Mouse (Mus musculus) liver, embryonic 12.5 days (tissue): Measurements from ENCODE around the gene Treml4. TPM values are rescaled to one million over a fixed set of nuclear protein-coding genes. Genes with fewer than 3 reads are reported as not detected.

ENCODE experiments used
- ATAC-seq: fragments of 200-750 bp; cut with Nextera tagmentation; 2 replicates; pipeline ENCODE4 v1.8.0; 2017; ENCODE audit warnings: moderate number of reproducible peaks, mild to moderate bottlenecking, moderate library complexity
- H3K27ac ChIP-seq: fragments of 300-500 bp; sonication (generic); 2 replicates; pipeline ENCODE4 v1.5.1; 2016; ENCODE audit warnings: mild to moderate bottlenecking
- H3K27me3 ChIP-seq: fragments of 300-500 bp; sonication (generic); replicated peaks from 2 replicates; pipeline ENCODE4 v1.6.1; 2016; ENCODE audit warnings: mild to moderate bottlenecking, moderate library complexity
- H3K36me3 ChIP-seq: fragments of 300-500 bp; sonication (generic); 2 replicates; pipeline ENCODE4 v1.6.1; 2016; ENCODE audit warnings: mild to moderate bottlenecking, moderate library complexity
- H3K4me1 ChIP-seq: fragments of 300-500 bp; sonication (generic); 2 replicates; pipeline ENCODE4 v1.6.1; 2016
- H3K4me2 ChIP-seq: fragments of 300-500 bp; sonication (generic); 2 replicates; pipeline ENCODE4 v1.6.1; 2016; ENCODE audit warnings: mild to moderate bottlenecking, moderate library complexity
- H3K4me3 ChIP-seq: fragments of 300-500 bp; sonication (generic); 2 replicates; pipeline ENCODE4 v1.5.1; 2016; ENCODE audit warnings: mild to moderate bottlenecking, moderate library complexity
- H3K9ac ChIP-seq: fragments of 300-500 bp; sonication (generic); 2 replicates; pipeline ENCODE4 v1.6.1; 2016; ENCODE audit warnings: mild to moderate bottlenecking, moderate library complexity
- H3K9me3 ChIP-seq: fragments of 300-500 bp; sonication (generic); replicated peaks from 2 replicates; pipeline ENCODE4 v1.6.1; 2016; ENCODE audit warnings: mild to moderate bottlenecking, moderate library complexity
- WGBS: fragments of 180-500 bp; shearing (Covaris S2); methylation state at CpG from one replicate; pipeline ENCODE4 v1.1.7; 2016; ENCODE audit not compliant: insufficient replicate concordance; 5-methylcytosine and 5-hydroxymethylcytosine counted together
- polyA plus RNA-seq: library from polyadenylated mRNA; unstranded; fragments of >200 nt; fragmentation: Nextera tagmentation; extraction: Ambion mirVana; gene quantifications from 2 replicates; pipeline ENCODE4 v1.2.1, GENCODE M21; 2016

The Treml4 gene
- polyA plus RNA-seq, 1 experiment from 2014 or later: 2.8 TPM

GRCm38 (mm10) chr17:48275736-48276135 is 11.6 kb downstream of the Treml4 start:
- Histone ChIP-seq H3K4me1 (peaks cover 79% of the 10 kb centered on the region), H3K9ac (peak overlapping the region; percentile 18; the same call in 1 of the 2 replicates), H3K4me3 (no peak overlapping the region), H3K9me3 (no peaks in the 10 kb centered on the region), H3K4me2 (peak overlapping the region; percentile 12), H3K36me3 (no peaks in the 10 kb centered on the region), H3K27me3 (no peaks in the 10 kb centered on the region), H3K27ac (peak overlapping the region; percentile 53; the same call in 1 of the 2 replicates)
- no peak for ATAC-seq
- whole genome bisulfite sequencing: 28% methylated on average over 7 of the region's 7 CpGs

- no peak overlapping the region for H3K27ac ChIP-seq
- no peak for ATAC-seq
- no peak overlapping the region for H3K4me3 ChIP-seq
- no peaks in the 10 kb centered on the region for H3K36me3 ChIP-seq
- no peaks in the 10 kb centered on the region for H3K27me3 ChIP-seq
- peaks cover 80% of the 10 kb centered on the region for H3K4me1 ChIP-seq
- no peak overlapping the region for H3K9ac ChIP-seq
- H3K4me2 ChIP-seq: no peak overlapping the region
- no peaks in the 10 kb centered on the region for H3K9me3 ChIP-seq
Measured at GRCm38 (mm10) chr17:48278381-48278780, 14.3 kb downstream of the Treml4 start.

GRCm38 (mm10) chr17:48279002-48279401 is 14.9 kb downstream of the Treml4 start:
- Histone ChIP-seq H3K36me3 (no peaks in the 10 kb centered on the region), H3K4me2 (peak overlapping the region; percentile 19; the same call in 1 of the 2 replicates), H3K4me1 (peaks cover 74% of the 10 kb centered on the region), H3K27ac (no peak overlapping the region), H3K4me3 (no peak overlapping the region), H3K9ac (peak overlapping the region; percentile 29; the same call in 1 of the 2 replicates), H3K9me3 (no peaks in the 10 kb centered on the region), H3K27me3 (no peaks in the 10 kb centered on the region)
- ATAC-seq: no peak
- WGBS: 48% methylated on average over 4 of the region's 4 CpGs

GRCm38 (mm10) chr17:48280943-48281738 is 17.0 kb downstream of the Treml4 start:
- Histone ChIP-seq H3K9ac (peak overlapping the region; percentile 78), H3K27me3 (no peaks in the 10 kb centered on the region), H3K36me3 (no peaks in the 10 kb centered on the region), H3K4me1 (peaks cover 54% of the 10 kb centered on the region), H3K9me3 (no peaks in the 10 kb centered on the region), H3K4me2 (peak overlapping the region; percentile 77), H3K4me3 (peak overlapping the region; percentile 60), H3K27ac (peak overlapping the region; percentile 75)
- peak; percentile 64 for ATAC-seq
- 27% methylated on average over 18 of the region's 18 CpGs for WGBS

GRCm38 (mm10) chr17:48281739-48282085 is 17.6 kb downstream of the Treml4 start:
- WGBS: 5% methylated on average over 3 of the region's 3 CpGs
- ATAC-seq: peak; percentile 55; the same call in 1 of the 2 replicates

GRCm38 (mm10) chr17:48286765-48287164 is 22.7 kb downstream of the Treml4 start:
- no peak for ATAC-seq
- H3K36me3 ChIP-seq: no peaks in the 10 kb centered on the region
- H3K4me1 ChIP-seq: peaks cover 20% of the 10 kb centered on the region
- H3K4me2 ChIP-seq: no peak overlapping the region
- no peak overlapping the region for H3K9ac ChIP-seq
- H3K27ac ChIP-seq: no peak overlapping the region
- no peak overlapping the region for H3K4me3 ChIP-seq
- WGBS: 38% methylated on average over 1 of the region's 1 CpGs
- H3K9me3 ChIP-seq: no peaks in the 10 kb centered on the region
- H3K27me3 ChIP-seq: no peaks in the 10 kb centered on the region

More at GRCm38 (mm10) chr17:48281739-48282085, 17.6 kb downstream of the Treml4 start:
- Histone ChIP-seq H3K27ac (peak overlapping the region; percentile 75), H3K4me3 (peak overlapping the region; percentile 60), H3K36me3 (no peaks in the 10 kb centered on the region), H3K27me3 (no peaks in the 10 kb centered on the region), H3K9me3 (no peaks in the 10 kb centered on the region), H3K9ac (peak overlapping the region; percentile 78), H3K4me2 (peak overlapping the region; percentile 77), H3K4me1 (peaks cover 52% of the 10 kb centered on the region)

DNA sequence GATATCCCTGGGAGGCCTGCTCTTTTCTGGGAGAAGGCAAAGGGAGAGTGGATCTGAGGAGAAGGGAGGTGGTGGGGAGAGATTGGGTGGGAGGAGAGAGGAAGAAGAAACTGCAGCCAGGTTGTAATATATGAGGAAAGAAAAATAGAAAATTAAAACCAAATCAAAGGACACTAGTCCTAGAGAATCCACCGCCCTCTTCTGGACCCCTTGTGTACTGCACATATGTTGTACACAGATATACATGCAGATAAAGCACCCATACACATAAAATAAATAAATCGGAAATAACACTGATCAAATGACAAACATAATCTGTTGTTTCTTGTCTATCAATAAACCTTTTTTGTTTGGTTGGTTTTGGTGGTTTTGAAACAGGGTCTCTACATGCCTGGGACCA is 23.2 kb downstream of the Treml4 start:
- WGBS: 37% methylated on average over 2 of the region's 2 CpGs
- no peaks in the 10 kb centered on the region for H3K27me3 ChIP-seq
- no peak overlapping the region for H3K4me2 ChIP-seq
- peaks cover 15% of the 10 kb centered on the region for H3K4me1 ChIP-seq
- no peak for ATAC-seq
- no peak overlapping the region for H3K9ac ChIP-seq
- no peak overlapping the region for H3K4me3 ChIP-seq
- H3K9me3 ChIP-seq: no peaks in the 10 kb centered on the region
- no peak overlapping the region for H3K27ac ChIP-seq
- H3K36me3 ChIP-seq: no peaks in the 10 kb centered on the region

DNA sequence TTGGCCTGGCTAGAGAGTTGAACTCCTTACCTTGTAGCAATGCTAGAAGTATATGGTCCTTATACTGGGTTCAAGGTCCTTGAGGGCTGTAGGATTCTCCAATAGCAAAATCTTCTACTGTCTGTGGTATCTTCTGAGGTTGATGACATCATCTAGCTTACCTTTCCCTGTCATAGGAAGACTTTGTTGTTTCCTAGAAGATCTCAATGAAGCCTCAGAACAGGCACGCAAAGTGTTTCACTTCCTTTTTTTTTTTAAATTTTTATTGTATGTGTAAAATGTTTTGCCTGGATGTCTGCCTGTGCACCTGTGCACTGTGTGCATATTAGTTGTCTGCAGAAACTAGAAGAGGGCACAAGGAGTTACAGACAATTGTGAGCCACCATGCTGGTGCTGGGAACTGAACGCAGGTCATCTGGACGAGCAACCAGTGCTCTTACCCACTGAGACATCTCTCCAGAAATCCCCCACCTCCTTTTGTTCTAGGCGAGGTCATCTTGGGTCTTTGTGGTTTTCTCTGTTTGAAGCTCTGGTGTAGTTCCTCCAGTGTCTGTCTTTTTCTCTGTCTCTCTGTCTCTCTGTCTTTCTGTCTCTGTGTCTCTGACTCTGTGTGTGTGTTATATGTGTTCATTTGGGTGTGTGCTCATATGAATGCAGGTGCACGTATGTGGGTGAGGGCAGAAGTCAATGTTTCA is 29.6 kb downstream of the Treml4 start:
- no peaks in the 10 kb centered on the region for H3K36me3 ChIP-seq
- H3K4me3 ChIP-seq: no peak overlapping the region
- H3K9me3 ChIP-seq: no peaks in the 10 kb centered on the region
- no peak overlapping the region for H3K27ac ChIP-seq
- WGBS: 54% methylated on average over 5 of the region's 5 CpGs
- H3K9ac ChIP-seq: no peak overlapping the region
- no peaks in the 10 kb centered on the region for H3K27me3 ChIP-seq
- peaks cover 20% of the 10 kb centered on the region for H3K4me1 ChIP-seq
- H3K4me2 ChIP-seq: no peak overlapping the region
- ATAC-seq: no peak

DNA sequence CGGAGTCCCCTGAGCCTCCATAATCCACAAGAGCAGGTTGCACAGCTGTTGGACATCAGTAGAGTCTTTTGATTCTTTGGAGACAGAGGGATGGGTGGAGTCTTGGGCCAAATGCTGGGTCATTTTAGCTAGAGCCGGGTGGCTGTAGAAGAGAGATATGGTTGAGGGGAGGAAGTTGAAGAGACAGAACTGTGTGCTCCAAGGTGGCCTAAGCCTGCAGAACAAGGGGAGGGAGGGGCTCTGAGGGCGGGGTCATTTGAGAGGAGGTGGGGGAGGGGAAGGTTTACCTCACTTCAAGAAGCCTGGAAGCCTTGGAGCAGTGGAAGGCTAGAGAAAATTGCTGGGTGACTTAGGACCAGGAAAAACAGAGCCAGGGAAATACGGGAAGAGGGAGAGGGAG is 35.1 kb downstream of the Treml4 start, which contains the start of gene Treml2:
Gene Treml2 (plus strand): TSS at position 296 of the 400 bp plus-strand sequence.
- Histone ChIP-seq H3K36me3 (peaks cover 21% of the 10 kb centered on the region), H3K4me3 (peak within 1 kb of the TSS; percentile 69), H3K27ac (peak within 1 kb of the TSS; percentile 92), H3K4me2 (peak within 1 kb of the TSS; percentile 84), H3K4me1 (peaks cover 74% of the 10 kb centered on the region), H3K27me3 (no peaks in the 10 kb centered on the region), H3K9me3 (no peaks in the 10 kb centered on the region), H3K9ac (peak within 1 kb of the TSS; percentile 80)
- 14% methylated on average over 3 of the region's 4 CpGs for WGBS
- ATAC-seq: peak; percentile 89

GRCm38 (mm10) chr17:48299756-48300155 is 35.7 kb downstream of the Treml4 start:
- H3K4me2 ChIP-seq: peak overlapping the region; percentile 84
- H3K27ac ChIP-seq: peak overlapping the region; percentile 92
- peak overlapping the region; percentile 69 for H3K4me3 ChIP-seq
- H3K27me3 ChIP-seq: no peaks in the 10 kb centered on the region
- no peaks in the 10 kb centered on the region for H3K9me3 ChIP-seq
- peaks cover 79% of the 10 kb centered on the region for H3K4me1 ChIP-seq
- peak; percentile 11 for ATAC-seq
- H3K36me3 ChIP-seq: peaks cover 27% of the 10 kb centered on the region
- H3K9ac ChIP-seq: peak overlapping the region; percentile 80
- WGBS: 11% methylated on average over 7 of the region's 7 CpGs

GRCm38 (mm10) chr17:48300199-48300598 is 36.1 kb downstream of the Treml4 start:
- WGBS: 11% methylated on average over 7 of the region's 7 CpGs
- peaks cover 31% of the 10 kb centered on the region for H3K36me3 ChIP-seq
- peak overlapping the region; percentile 92 for H3K27ac ChIP-seq
- peak overlapping the region; percentile 80 for H3K9ac ChIP-seq
- H3K4me2 ChIP-seq: peak overlapping the region; percentile 84
- no peaks in the 10 kb centered on the region for H3K27me3 ChIP-seq
- H3K4me1 ChIP-seq: peaks cover 81% of the 10 kb centered on the region
- peak overlapping the region; percentile 69 for H3K4me3 ChIP-seq
- peak; percentile 82 for ATAC-seq
- H3K9me3 ChIP-seq: no peaks in the 10 kb centered on the region

GRCm38 (mm10) chr17:48300861-48301260 is 36.8 kb downstream of the Treml4 start:
- peak overlapping the region; percentile 84 for H3K4me2 ChIP-seq
- H3K27ac ChIP-seq: peak overlapping the region; percentile 92
- ATAC-seq: peak; percentile 40
- peak overlapping the region; percentile 80 for H3K9ac ChIP-seq
- peak overlapping the region; percentile 69 for H3K4me3 ChIP-seq
- peaks cover 81% of the 10 kb centered on the region for H3K4me1 ChIP-seq
- 23% methylated on average over 9 of the region's 9 CpGs for WGBS
- no peaks in the 10 kb centered on the region for H3K27me3 ChIP-seq
- H3K9me3 ChIP-seq: no peaks in the 10 kb centered on the region
- peaks cover 31% of the 10 kb centered on the region for H3K36me3 ChIP-seq
